Mouse (Mus musculus) forebrain, embryonic 10.5 days (tissue): ENCODE measurements at regions not wholly inside any gene's neighbourhood (a gene's known extent, or its start where the extent isn't known, plus 50 kb on each side); places are given as distances from the start of the nearest gene placed in this dataset.
"Not testable (repeated sequence)": the region's sequence is repeated elsewhere in the genome, so short reads cannot be mapped to it uniquely, and the experiment has no call there.

ENCODE experiments used
- DNase-seq: peaks from one replicate; pipeline ENCODE4 v3.0.0-alpha.2; 2017; ENCODE audit warnings: low spot score; ENCODE audit errors: extremely low spot score
- H3K27ac ChIP-seq: fragments of 300-500 bp; sonication (generic); 2 replicates; pipeline ENCODE4 v1.5.1; 2016; ENCODE audit warnings: mild to moderate bottlenecking
- H3K27me3 ChIP-seq: fragments of 300-500 bp; sonication (generic); 2 replicates; pipeline ENCODE4 v1.6.1; 2016; ENCODE audit warnings: mild to moderate bottlenecking; ENCODE audit not compliant: poor library complexity, severe bottlenecking
- H3K36me3 ChIP-seq: fragments of 300-500 bp; sonication (generic); replicated peaks from 2 replicates; pipeline ENCODE4 v1.6.1; 2016; ENCODE audit warnings: mild to moderate bottlenecking, moderate library complexity
- H3K4me1 ChIP-seq: fragments of 300-500 bp; sonication (generic); 2 replicates; pipeline ENCODE4 v1.6.1; 2016
- H3K4me3 ChIP-seq: fragments of 300-500 bp; sonication (generic); 2 replicates; pipeline ENCODE4 v1.5.1; 2016; ENCODE audit warnings: mild to moderate bottlenecking, moderate library complexity
- H3K9me3 ChIP-seq: fragments of 300-500 bp; sonication (generic); 2 replicates; pipeline ENCODE4 v1.6.1; 2016; ENCODE audit warnings: mild to moderate bottlenecking, moderate library complexity
- WGBS: fragments of 180-500 bp; shearing (Covaris S2); methylation state at CpG from one replicate; pipeline ENCODE4 v1.1.7; 2016; 5-methylcytosine and 5-hydroxymethylcytosine counted together

DNA sequence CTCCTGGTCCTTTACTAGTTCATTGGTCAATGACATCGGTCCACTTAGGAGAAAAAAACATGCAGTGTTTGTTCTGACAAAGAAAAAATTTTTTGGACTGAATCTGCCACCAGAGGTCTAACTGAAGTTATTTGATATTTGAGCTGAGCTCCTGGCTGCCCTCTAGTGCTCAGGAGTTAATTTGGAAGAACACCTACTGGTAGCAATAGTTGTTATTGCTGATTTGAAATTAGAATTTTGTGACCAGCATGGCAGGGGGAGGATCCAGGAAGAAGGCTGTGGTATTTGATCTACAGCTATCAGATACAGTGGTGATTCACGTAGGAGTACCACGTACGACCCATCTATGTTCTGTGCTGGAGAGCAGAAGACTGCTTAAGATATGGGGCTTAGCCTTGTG is 466.6 kb upstream of the Olfr1507 start:
- H3K4me3 ChIP-seq, H3K4me1 ChIP-seq, H3K27me3 ChIP-seq, H3K9me3 ChIP-seq, H3K27ac ChIP-seq, H3K36me3 ChIP-seq, DNase-seq: not testable (repeated sequence)
- WGBS = 81% methylated on average over 3 of the region's 4 CpGs

GRCm38 (mm10) chr14:52956515-52956914 is 461.0 kb upstream of the Olfr1507 start:
- 100% methylated on average over 1 of the region's 2 CpGs for WGBS
- not testable (repeated sequence) for H3K4me1 ChIP-seq, H3K4me3 ChIP-seq, H3K27me3 ChIP-seq, DNase-seq, H3K27ac ChIP-seq, H3K36me3 ChIP-seq, H3K9me3 ChIP-seq

DNA sequence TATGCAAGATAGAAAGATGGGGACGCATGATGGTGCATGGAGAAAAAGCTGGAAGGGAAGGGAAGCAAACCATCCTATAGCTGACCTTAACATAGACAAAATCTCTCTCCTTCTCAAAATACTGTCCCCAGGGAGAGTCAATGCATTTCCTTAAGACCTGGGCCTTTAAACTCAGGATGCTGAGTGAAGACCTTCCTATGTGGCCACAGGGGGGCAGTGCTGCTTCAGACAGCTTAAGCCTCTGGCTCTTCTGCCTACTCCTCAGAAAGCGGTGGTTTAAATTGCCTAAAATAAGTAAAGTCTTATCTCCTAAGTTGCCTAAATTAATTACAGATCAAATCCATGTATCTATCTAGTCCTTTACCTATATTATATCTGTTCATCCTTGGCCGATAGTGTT is 449.4 kb upstream of the Olfr1507 start:
- not testable (repeated sequence) for H3K4me3 ChIP-seq, H3K36me3 ChIP-seq, DNase-seq, H3K9me3 ChIP-seq, H3K27ac ChIP-seq, H3K27me3 ChIP-seq, H3K4me1 ChIP-seq
- no CpG with 5 or more reads among the region's 3 CpGs for WGBS

- not testable (repeated sequence) for H3K9me3 ChIP-seq, H3K36me3 ChIP-seq, H3K4me3 ChIP-seq, H3K4me1 ChIP-seq, H3K27ac ChIP-seq, DNase-seq, H3K27me3 ChIP-seq
Measured at GRCm38 (mm10) chr14:52942438-52942837, 446.9 kb upstream of the Olfr1507 start.

GRCm38 (mm10) chr14:52941747-52942146 is 446.2 kb upstream of the Olfr1507 start:
- H3K9me3 ChIP-seq, H3K4me3 ChIP-seq, H3K36me3 ChIP-seq, H3K4me1 ChIP-seq, DNase-seq, H3K27me3 ChIP-seq, H3K27ac ChIP-seq: not testable (repeated sequence)
- no CpG with 5 or more reads among the region's 1 CpGs for WGBS

GRCm38 (mm10) chr14:52920138-52920537 is 424.6 kb upstream of the Olfr1507 start:
- WGBS = no CpG with 5 or more reads among the region's 5 CpGs
- not testable (repeated sequence) for H3K9me3 ChIP-seq, H3K36me3 ChIP-seq, H3K4me3 ChIP-seq, DNase-seq, H3K27ac ChIP-seq, H3K27me3 ChIP-seq, H3K4me1 ChIP-seq

GRCm38 (mm10) chr14:52913814-52914213 is 418.3 kb upstream of the Olfr1507 start:
- H3K4me3 ChIP-seq, H3K9me3 ChIP-seq, DNase-seq, H3K27ac ChIP-seq, H3K36me3 ChIP-seq, H3K4me1 ChIP-seq, H3K27me3 ChIP-seq: not testable (repeated sequence)
- no CpG with 5 or more reads among the region's 1 CpGs for WGBS

- H3K36me3 ChIP-seq, DNase-seq, H3K27me3 ChIP-seq, H3K4me1 ChIP-seq, H3K4me3 ChIP-seq, H3K9me3 ChIP-seq, H3K27ac ChIP-seq: not testable (repeated sequence)
- WGBS = no CpG with 5 or more reads among the region's 3 CpGs
Measured at GRCm38 (mm10) chr14:52899629-52900028, 404.1 kb upstream of the Olfr1507 start.

- not testable (repeated sequence) for H3K27ac ChIP-seq, H3K27me3 ChIP-seq, H3K36me3 ChIP-seq, H3K4me3 ChIP-seq, H3K9me3 ChIP-seq, DNase-seq, H3K4me1 ChIP-seq
Measured at GRCm38 (mm10) chr14:52898310-52898709, 402.8 kb upstream of the Olfr1507 start.

- H3K9me3 ChIP-seq, H3K27me3 ChIP-seq, H3K4me1 ChIP-seq, H3K4me3 ChIP-seq, H3K27ac ChIP-seq, DNase-seq, H3K36me3 ChIP-seq: not testable (repeated sequence)
- no CpG with 5 or more reads among the region's 3 CpGs for WGBS
Measured at GRCm38 (mm10) chr14:52879978-52880377, 384.4 kb upstream of the Olfr1507 start.

DNA sequence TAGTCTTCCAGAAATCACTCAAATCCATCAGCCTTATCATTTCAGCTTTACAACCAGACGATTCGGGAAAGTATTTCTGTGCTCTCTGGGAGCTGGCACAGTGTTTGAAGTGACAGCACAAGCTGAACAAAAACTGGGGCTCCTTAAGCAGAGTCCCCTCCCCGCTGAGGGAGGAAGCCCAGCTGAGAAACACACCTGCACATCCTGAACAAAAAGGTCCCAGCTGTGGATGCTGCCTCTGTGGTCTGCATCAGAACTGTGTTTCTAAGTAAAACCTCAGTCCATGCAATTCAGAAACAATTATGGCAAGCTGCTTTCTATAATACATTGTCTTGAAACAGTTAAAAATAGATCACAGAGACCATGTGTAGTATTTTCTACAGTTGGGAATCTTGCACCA is 368.3 kb upstream of the Olfr1507 start:
- H3K9me3 ChIP-seq, H3K4me3 ChIP-seq, DNase-seq, H3K27me3 ChIP-seq, H3K27ac ChIP-seq, H3K4me1 ChIP-seq, H3K36me3 ChIP-seq: not testable (repeated sequence)
- WGBS = no CpG with 5 or more reads among the region's 3 CpGs

DNA sequence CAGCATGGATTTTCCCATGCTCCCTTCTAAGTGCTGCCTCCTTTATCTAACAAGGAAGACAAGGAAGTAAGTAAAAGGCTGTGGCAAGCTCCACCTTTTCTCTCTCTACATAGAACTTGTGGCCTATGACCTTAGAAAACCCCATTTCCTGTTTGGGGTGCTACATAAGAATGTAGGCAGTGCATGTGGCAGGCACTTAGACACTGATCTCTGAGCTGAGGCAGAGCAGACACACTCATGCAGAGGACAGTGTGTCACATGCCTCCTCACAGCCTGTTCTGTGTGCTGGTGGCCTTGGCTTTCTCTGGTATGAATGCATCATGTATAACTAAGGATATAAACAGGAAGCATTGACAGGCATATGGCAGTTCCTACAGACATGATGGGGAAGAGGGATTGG is 367.6 kb upstream of the Olfr1507 start:
- not testable (repeated sequence) for H3K9me3 ChIP-seq, H3K27me3 ChIP-seq, H3K4me1 ChIP-seq, H3K4me3 ChIP-seq, DNase-seq, H3K36me3 ChIP-seq, H3K27ac ChIP-seq

DNA sequence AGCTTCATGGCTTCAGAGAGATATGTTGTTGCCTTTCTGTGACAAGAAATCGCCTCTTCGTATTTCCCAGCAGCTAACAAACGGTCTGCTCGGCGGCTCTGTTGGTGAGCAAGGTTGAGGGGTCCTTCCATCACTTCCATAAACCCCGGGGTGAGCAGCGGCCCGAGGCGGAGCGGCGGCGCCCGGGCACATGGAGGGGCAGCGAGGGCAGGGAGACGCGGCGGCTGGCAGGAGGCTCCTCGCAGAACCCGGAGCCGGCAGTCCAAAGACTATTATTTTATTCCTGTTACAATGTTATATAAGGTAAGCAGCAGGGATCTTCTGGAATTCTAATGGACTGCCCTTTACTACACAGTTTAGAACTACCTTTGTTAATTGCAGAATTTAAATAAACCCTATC is 366.9 kb upstream of the Olfr1507 start:
- whole genome bisulfite sequencing = 67% methylated on average over 14 of the region's 20 CpGs
- not testable (repeated sequence) for H3K9me3 ChIP-seq, H3K36me3 ChIP-seq, H3K27ac ChIP-seq, H3K4me3 ChIP-seq, H3K27me3 ChIP-seq, DNase-seq, H3K4me1 ChIP-seq

GRCm38 (mm10) chr14:52855339-52855738 is 359.8 kb upstream of the Olfr1507 start:
- H3K27me3 ChIP-seq, H3K36me3 ChIP-seq, H3K27ac ChIP-seq, H3K9me3 ChIP-seq, DNase-seq, H3K4me3 ChIP-seq, H3K4me1 ChIP-seq: not testable (repeated sequence)
- no CpG with 5 or more reads among the region's 2 CpGs for WGBS

- not testable (repeated sequence) for DNase-seq, H3K27ac ChIP-seq, H3K36me3 ChIP-seq, H3K9me3 ChIP-seq, H3K4me1 ChIP-seq, H3K27me3 ChIP-seq, H3K4me3 ChIP-seq
Measured at GRCm38 (mm10) chr14:52853598-52853997, 358.0 kb upstream of the Olfr1507 start.
